Mouse (Mus musculus): ENCODE results near the gene Pcp4l1. TPM values are rescaled to one million over a fixed set of nuclear protein-coding genes. Genes with fewer than 3 reads are reported as not detected.

The Pcp4l1 gene
- polyA plus RNA-seq (2012; rRNA removed), result 41.3 and 54.6 TPM in 2 replicates

DNA sequence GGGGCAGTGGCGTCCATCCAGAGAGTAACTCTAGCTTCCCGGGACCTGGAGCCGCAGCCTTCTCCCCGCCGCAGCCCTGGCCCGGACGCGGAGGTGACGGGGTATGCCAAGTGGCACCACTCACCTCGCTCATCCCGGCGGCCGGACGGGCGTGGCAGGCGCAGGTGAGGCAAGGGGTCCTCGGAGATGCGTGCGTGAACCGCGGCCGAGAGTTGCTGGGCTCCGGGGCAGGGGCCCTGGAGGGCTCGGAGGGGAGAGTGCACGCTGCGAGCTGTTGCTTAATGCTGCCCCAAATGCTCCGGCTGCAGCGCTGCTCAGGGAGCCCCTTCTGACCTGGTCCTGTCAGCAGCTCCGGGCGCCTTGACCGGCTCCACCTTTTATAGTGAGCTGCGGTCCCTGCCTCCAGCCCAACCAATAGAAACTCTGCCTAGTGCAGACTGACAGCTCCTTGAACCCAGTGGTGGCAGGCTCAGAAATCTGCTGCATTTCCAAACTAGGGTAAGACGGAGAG lies at the start of gene Pcp4l1:
Gene Pcp4l1, minus strand, starts transcription at position 382 of the 511 bp plus-strand sequence.

DNA sequence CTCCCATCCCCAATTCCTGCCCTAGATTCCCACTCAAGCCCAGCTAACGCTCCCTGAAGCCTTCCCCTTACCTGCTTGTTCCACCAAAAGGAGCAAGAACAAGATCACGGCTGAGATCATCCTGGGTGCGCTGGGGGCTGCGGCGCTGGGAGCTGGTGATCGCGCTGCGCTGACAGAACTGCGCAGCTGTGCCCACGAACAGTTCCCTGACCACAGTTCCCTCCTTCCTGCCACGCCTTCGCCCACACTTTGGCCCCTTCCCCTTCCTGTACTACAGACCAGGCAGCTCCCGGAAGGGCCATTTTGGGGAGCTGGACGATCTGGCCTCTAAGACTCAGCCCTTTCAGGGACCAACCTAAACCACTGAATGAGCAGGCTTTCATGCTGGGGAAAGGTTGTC lies 38.1 kb upstream of the Pcp4l1 start, which contains the start of gene Fcer1g:
Gene Fcer1g, minus strand, starts transcription at position 240 of the 400 bp plus-strand sequence.

DNA sequence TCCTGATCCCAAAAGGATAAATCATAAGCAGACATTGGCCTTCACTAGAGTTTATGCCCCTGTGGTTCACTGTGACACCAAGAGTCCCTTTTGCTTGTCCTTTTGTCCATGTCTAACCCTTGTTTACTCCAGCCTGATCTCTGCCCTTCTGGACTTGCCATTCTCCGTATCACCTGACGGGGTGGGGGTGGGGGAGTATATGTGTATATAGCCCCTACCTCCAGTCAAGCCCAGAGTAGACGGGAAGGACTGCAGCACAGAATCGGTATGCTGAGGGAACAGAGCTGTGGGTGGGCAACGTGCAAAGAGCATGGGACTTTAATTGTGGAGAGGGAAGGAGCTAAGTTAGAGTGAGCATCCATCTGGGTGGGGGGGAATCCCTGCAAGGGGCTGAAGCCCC lies 28.8 kb upstream of the Pcp4l1 start, which contains the start of gene Apoa2:
Gene Apoa2, plus strand, starts transcription at position 198 of the 400 bp plus-strand sequence.

DNA sequence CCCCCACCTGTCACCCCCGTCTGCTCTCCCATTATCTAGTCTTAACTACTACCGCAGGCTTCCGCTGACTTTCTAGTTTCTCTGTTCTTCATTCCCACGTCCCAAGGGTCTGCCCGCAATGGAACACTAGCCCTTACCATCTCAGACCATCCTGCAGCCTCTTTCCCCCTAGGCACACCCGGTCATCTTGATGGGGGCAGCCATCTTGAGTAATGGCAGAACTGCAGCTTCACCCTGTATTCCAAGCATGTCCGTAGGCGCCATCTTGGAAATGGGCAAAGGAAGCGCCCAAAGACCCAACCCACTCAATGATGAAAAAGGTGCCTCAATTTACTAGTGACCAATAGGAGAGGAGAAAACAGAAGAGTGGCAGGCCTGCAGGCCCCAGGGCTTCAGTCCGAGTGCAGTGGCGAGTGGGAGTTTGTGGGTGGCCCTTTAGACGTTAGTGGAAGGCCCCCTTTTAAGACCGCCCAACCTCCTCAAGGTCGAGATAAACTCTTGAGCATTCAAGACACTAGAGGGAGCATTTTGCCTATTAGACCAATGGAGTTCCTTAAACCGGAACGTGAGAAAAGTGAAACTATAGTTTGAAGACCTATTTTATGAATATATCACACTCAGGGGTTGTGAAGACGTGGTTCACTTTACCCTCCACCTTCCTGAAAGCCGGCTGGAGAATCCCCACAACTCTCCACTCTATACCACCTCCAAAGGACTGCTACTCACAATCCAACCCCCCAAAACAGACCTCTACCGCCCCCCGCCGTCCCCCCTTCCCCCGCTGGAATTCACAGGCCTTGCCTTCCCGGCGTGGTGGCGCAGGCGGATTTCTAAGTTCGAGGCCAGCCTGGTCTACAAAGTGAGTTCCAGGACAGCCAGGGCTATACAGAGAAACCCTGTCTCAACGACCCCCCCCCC lies 26.4 kb upstream of the Pcp4l1 start, which contains the start of gene Tomm40l:
Gene Tomm40l, minus strand, starts transcription at position 277 of the 918 bp plus-strand sequence.

DNA sequence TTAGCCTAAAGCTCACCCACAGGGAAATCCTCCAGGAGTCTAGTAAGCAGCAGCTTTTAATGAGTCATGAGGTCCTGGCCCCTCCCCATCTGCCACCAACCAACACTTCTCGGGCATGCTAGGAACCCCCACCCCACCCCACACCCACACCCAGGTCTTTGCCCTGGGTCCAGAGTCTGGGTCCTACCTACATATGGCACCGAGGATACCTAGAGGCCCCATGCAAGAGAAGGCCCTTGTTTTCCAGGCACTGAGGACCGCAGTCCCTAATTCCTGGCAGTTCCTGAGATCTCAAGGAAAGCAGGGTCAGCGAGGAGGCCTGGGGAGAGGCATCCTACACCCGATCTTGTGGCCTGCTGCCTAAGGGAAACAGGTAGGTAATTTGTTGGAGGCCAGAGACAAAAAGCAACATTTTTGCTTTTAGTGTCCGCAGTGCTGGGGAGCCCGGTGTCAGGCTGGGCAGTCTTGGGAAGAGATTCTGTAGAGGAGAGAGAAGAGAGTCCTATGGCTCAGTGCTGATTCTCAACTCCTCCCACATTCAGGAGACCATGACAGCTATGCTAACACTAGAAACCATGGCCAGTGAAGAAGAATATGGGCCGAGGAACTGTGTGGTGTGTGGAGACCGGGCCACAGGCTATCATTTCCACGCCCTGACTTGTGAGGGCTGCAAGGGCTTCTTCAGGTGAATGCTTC lies 17.9 kb upstream of the Pcp4l1 start, which contains the start of gene Nr1i3:
Gene Nr1i3, plus strand, starts transcription at position 170 of the 696 bp plus-strand sequence.

DNA sequence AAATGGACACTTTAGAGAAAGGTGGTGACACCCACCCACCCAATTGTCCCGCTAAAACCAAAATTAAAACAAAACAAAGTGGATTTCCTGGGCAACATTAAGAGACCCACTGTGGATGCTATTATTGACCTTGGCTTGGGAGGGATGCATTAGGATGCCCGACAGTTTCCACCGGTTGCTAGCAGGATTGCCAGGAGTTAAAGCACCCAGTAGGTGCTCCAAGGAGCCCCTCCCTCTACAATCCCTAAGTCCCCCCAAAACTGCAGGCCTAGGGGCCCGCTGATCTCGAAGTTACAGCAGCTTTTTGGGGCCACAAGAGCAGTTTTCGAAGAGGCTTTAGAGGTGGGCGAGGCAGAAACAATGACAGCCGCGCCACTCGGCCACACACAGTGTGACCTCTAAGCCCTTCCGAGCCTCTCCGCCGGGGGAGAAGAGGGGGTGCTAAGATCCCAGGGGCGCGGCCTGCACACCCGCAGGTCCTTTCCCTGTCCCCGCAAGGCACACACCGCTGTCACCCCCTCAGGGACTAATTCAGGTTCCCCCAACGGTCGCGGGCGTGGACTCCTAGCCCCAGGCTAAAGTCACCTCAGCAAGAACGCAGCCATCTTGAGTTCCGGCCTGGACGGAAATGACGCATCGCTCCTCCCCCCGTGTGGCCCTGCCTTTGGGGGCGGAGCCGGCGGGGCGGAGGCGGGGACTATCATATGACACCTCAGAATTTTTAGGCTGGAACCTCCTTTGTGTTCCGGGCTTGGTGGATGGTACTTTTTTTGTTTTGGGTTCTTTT lies 45.9 kb downstream of the Pcp4l1 start, which contains the start of the genes Sdhc and Mpz:
Gene Sdhc, minus strand, starts transcription at position 630 of the 787 bp plus-strand sequence.
Gene Mpz, plus strand, starts transcription at position 738 of the 787 bp plus-strand sequence.

Other genes starting within 250 kb of the Pcp4l1 start
- 2.5 and 3.3 TPM in 2 replicates for gene Fcgr2b, start 219.7 kb downstream of the Pcp4l1 start, polyA plus RNA-seq (2012; rRNA removed)
- 0.30 and 0.38 TPM in 2 replicates for gene Fcgr4, start 177.3 kb downstream of the Pcp4l1 start, polyA plus RNA-seq (2012; rRNA removed)
- 3.2 and 4.2 TPM in 2 replicates for gene Fcgr3, start 131.3 kb downstream of the Pcp4l1 start, polyA plus RNA-seq (2012; rRNA removed)
- gene Cfap126, start 82.3 kb downstream of the Pcp4l1 start, polyA plus RNA-seq (2012; rRNA removed), result 1.2 and 1.4 TPM in 2 replicates
- 87.8 and 99.3 TPM in 2 replicates for gene Sdhc, start 45.7 kb downstream of the Pcp4l1 start, polyA plus RNA-seq (2012; rRNA removed)
- 0.87 and 1.1 TPM in 2 replicates for gene Mpz, start 45.6 kb downstream of the Pcp4l1 start, polyA plus RNA-seq (2012; rRNA removed)
- gene Nr1i3, start 17.7 kb upstream of the Pcp4l1 start, polyA plus RNA-seq (2012; rRNA removed), result 0.04 and 0.11 TPM in 2 replicates
- 20.4 and 21.3 TPM in 2 replicates for gene Tomm40l, start 26.2 kb upstream of the Pcp4l1 start, polyA plus RNA-seq (2012; rRNA removed)
- gene Apoa2, start 28.8 kb upstream of the Pcp4l1 start, polyA plus RNA-seq (2012; rRNA removed), result 0.42 and 1.5 TPM in 2 replicates
- gene Fcer1g, start 38.1 kb upstream of the Pcp4l1 start, polyA plus RNA-seq (2012; rRNA removed), result 16.4 and 22.5 TPM in 2 replicates
- 2.8 and 2.9 TPM in 2 replicates for gene Adamts4, start 54.2 kb upstream of the Pcp4l1 start, polyA plus RNA-seq (2012; rRNA removed)
- 62.4 and 62.6 TPM in 2 replicates for gene Ndufs2, start 55.1 kb upstream of the Pcp4l1 start, polyA plus RNA-seq (2012; rRNA removed)
- gene B4galt3, start 74.1 kb upstream of the Pcp4l1 start, polyA plus RNA-seq (2012; rRNA removed), result 40.4 and 47.1 TPM in 2 replicates
- gene Ppox, start 84.9 kb upstream of the Pcp4l1 start, polyA plus RNA-seq (2012; rRNA removed), result 16.4 and 17.4 TPM in 2 replicates
- gene Usp21, start 91.7 kb upstream of the Pcp4l1 start, polyA plus RNA-seq (2012; rRNA removed), result 19.0 and 19.2 TPM in 2 replicates
- gene Ufc1, start 98.8 kb upstream of the Pcp4l1 start, polyA plus RNA-seq (2012; rRNA removed), result 8.7 and 9.2 TPM in 2 replicates
- gene Dedd, start 132.9 kb upstream of the Pcp4l1 start, polyA plus RNA-seq (2012; rRNA removed), result 16.3 and 18.4 TPM in 2 replicates
- gene Nit1, start 149.4 kb upstream of the Pcp4l1 start, polyA plus RNA-seq (2012; rRNA removed), result 39.2 and 41.0 TPM in 2 replicates
- 1.2 and 1.9 TPM in 2 replicates for gene Pfdn2, start 149.4 kb upstream of the Pcp4l1 start, polyA plus RNA-seq (2012; rRNA removed)
- gene Klhdc9, start 164.5 kb upstream of the Pcp4l1 start, polyA plus RNA-seq (2012; rRNA removed), result 0.18 and 0.57 TPM in 2 replicates
- gene Nectin4, start 173.8 kb upstream of the Pcp4l1 start, polyA plus RNA-seq (2012; rRNA removed), result 10.8 and 11.6 TPM in 2 replicates
- gene Arhgap30, start 192.7 kb upstream of the Pcp4l1 start, polyA plus RNA-seq (2012; rRNA removed), result 1.1 and 1.5 TPM in 2 replicates
- gene Usf1, start 215.0 kb upstream of the Pcp4l1 start, polyA plus RNA-seq (2012; rRNA removed), result 35.3 and 39.4 TPM in 2 replicates
- 26.3 and 54.4 TPM in 2 replicates for gene Tstd1, start 222.6 kb upstream of the Pcp4l1 start, polyA plus RNA-seq (2012; rRNA removed)
- gene F11r, start 241.3 kb upstream of the Pcp4l1 start, polyA plus RNA-seq (2012; rRNA removed), result 43.0 and 50.4 TPM in 2 replicates

Measured in stomach, adult 2 months (tissue).